Mouse (Mus musculus) embryonic fibroblast, embryonic 13.5 days (primary cell): ENCODE measurements at regions not wholly inside any gene's neighbourhood (a gene's known extent, or its start where the extent isn't known, plus 50 kb on each side); places are given as distances from the start of the nearest gene placed in this dataset.

ENCODE experiments used
- CTCF ChIP-seq: IDR thresholded peaks from 2 replicates; pipeline ENCODE4 v1.5.1; 2011; ENCODE audit warnings: mild to moderate bottlenecking, control low read depth, low read length, moderate library complexity, borderline replicate concordance; ENCODE audit not compliant: insufficient read depth
- POLR2A ChIP-seq: IDR thresholded peaks from 2 replicates; pipeline ENCODE4 v1.6.1; 2011; ENCODE audit warnings: low read depth, mild to moderate bottlenecking, control low read depth, low read length, moderate library complexity

DNA sequence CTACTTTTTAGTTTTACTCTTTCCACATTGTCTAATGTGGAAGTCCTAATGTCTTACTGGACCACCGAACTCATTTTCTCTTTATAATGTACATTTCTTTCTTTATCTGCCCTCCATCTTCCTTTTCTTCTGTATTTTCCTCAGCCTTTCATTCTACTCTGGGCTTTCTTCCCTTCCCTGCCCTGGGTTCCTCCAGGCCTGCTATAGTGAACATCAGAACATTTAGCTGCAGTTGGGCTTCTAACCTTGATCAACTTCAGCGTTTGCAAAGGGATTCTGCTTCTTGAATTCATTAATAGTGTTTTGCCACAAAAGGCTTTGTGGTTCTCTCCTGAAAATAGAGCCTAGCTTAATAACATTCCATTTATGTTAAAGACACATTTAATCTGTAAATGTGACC is 342.5 kb upstream of the Tmem161b start:
- no peak for TF ChIP-seq POLR2A
- TF ChIP-seq CTCF, result no peak
